Mouse (Mus musculus): ENCODE results near the gene Fn3krp. TPM values are rescaled to one million over a fixed set of nuclear protein-coding genes. Genes with fewer than 3 reads are reported as not detected.

Fn3krp gene
- polyA plus RNA-seq, 1 experiment from 2014 or later: 5.3 TPM

DNA sequence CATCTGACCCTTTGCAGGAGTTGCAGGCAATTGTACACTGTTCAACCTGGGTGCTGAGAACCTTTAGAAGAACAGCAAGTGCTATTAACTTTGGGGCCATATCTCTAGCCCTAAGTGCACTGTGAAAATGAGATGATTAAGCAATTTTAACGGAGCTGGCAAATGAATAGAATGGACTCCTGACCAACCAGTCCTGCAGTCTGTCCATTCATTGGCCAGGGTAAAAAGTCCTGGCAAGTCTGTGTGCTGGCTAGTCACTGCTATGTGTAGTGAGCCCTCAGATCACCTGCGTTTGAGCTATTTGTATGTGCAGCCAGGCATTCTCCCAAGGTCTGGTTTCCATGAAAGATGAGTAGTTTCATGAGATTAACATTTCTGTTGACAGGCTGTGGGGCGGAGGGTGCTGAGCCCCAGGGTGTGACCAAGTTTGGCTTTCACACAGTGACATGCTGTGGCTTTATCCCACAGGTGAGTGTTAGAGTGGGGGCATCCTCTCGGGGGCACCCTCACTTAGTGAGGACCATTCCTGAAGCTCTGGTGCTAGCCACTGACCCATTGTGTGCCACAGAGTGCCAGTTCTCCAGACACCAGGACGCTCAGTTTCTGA, 18.6 kb downstream of the Fn3krp start:
- no peak overlapping the region for H3K27ac ChIP-seq (ENCODE audit: low read length)
- no peak for ATAC-seq
- 65% methylated on average over 5 of the region's 5 CpGs for WGBS
- no peaks in the 10 kb centered on the region for H3K27me3 ChIP-seq (replicated peaks; ENCODE audit: control insufficient read depth, insufficient read depth, low read length)
- no peaks in the 10 kb centered on the region for H3K9me3 ChIP-seq (ENCODE audit: control insufficient read depth, low read length)
- H3K4me3 ChIP-seq (ENCODE audit: low read length): no peak overlapping the region
- no peak overlapping the region for H3K4me2 ChIP-seq (ENCODE audit: low read depth, low read length)
- peaks cover 4% of the 10 kb centered on the region; the same call in 1 of the 2 replicates for H3K4me1 ChIP-seq (ENCODE audit: control insufficient read depth, insufficient read depth, low read length)
- no peak overlapping the region for H3K9ac ChIP-seq (ENCODE audit: low read depth, low read length)
- H3K36me3 ChIP-seq (ENCODE audit: control insufficient read depth, insufficient read depth, low read length): no peaks in the 10 kb centered on the region

DNA sequence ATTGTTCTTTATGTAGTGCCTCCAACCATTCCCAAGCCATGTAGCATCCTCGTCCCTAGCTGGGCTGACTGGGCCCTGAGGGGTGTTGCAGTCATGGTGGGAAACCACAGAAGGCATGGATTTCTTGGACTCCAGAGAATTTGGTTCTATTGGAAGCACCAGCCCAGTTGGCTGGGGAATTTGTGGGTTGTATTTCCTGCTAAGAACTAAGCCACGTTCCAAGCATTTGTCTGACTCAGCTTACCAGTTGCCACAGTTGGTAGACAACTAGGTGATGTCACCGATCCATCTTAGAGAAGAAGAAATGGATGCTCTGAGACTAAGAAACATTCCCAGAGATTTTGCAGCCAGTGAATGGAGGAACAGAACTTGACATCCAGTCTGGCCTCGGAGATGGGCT, 20.5 kb downstream of the Fn3krp start:
- H3K9me3 ChIP-seq (ENCODE audit: control insufficient read depth, low read length): no peaks in the 10 kb centered on the region
- H3K27me3 ChIP-seq (replicated peaks; ENCODE audit: control insufficient read depth, insufficient read depth, low read length): no peaks in the 10 kb centered on the region
- no peaks in the 10 kb centered on the region for H3K4me1 ChIP-seq (ENCODE audit: control insufficient read depth, insufficient read depth, low read length)
- 90% methylated on average over 4 of the region's 4 CpGs for WGBS
- H3K36me3 ChIP-seq (ENCODE audit: control insufficient read depth, insufficient read depth, low read length): no peaks in the 10 kb centered on the region
- no peak overlapping the region for H3K27ac ChIP-seq (ENCODE audit: low read length)
- no peak for ATAC-seq
- H3K4me3 ChIP-seq (ENCODE audit: low read length): no peak overlapping the region
- no peak overlapping the region for H3K4me2 ChIP-seq (ENCODE audit: low read depth, low read length)
- H3K9ac ChIP-seq (ENCODE audit: low read depth, low read length): no peak overlapping the region

DNA sequence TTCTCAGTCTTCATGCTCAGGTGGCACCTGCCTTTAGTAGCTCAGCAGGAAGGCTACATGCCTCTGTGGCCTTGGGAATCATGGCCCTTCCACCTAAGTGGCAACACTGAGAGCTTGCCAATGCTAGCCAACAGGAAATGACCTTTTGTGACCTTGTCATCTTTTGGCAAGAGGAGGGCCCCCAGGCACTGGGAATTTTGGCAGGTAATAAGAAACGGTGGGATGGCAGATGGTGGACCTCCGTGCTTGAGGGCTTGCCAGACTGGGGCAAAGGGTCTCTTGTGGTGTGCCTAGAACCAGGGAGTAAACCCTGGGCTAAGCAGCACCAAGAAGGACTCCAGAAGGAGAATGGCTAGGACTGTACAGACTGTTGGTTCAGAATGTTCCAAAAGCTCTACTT, 20.9 kb downstream of the Fn3krp start:
- no peak for ATAC-seq
- H3K27me3 ChIP-seq (replicated peaks; ENCODE audit: control insufficient read depth, insufficient read depth, low read length): no peaks in the 10 kb centered on the region
- no peak overlapping the region for H3K27ac ChIP-seq (ENCODE audit: low read length)
- H3K4me2 ChIP-seq (ENCODE audit: low read depth, low read length): no peak overlapping the region
- no peak overlapping the region for H3K9ac ChIP-seq (ENCODE audit: low read depth, low read length)
- no peaks in the 10 kb centered on the region for H3K36me3 ChIP-seq (ENCODE audit: control insufficient read depth, insufficient read depth, low read length)
- no peaks in the 10 kb centered on the region for H3K9me3 ChIP-seq (ENCODE audit: control insufficient read depth, low read length)
- WGBS: 65% methylated on average over 2 of the region's 2 CpGs
- no peak overlapping the region for H3K4me3 ChIP-seq (ENCODE audit: low read length)
- H3K4me1 ChIP-seq (ENCODE audit: control insufficient read depth, insufficient read depth, low read length): no peaks in the 10 kb centered on the region

DNA sequence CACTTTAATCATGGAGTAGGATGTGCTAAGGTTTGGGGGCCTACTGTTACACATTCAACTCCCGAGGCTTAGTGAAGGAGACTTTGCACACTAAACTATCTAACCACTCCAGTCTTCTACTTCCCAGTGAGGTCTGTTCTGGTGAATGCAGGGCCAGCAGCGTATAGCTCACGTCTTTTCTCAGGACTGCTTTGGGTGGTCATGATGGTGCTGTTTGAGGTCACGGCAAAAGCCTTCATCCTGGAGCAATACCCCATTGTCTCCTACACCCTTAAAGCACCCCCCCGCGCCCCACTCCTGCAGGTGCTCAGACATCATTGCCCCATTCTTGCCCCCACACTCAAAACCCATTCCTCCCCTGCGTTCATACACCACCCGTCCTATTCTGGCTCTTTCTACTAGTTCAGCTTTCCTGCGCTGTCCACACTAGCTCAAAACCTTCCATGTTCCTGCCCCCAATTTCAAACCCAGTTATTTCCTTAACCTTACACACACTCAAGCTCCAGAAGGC, 30.1 kb downstream of the Fn3krp start:
- no peaks in the 10 kb centered on the region for H3K9me3 ChIP-seq (ENCODE audit: control insufficient read depth, low read length)
- 19% methylated on average over 9 of the region's 9 CpGs for WGBS
- H3K27me3 ChIP-seq (replicated peaks; ENCODE audit: control insufficient read depth, insufficient read depth, low read length): no peaks in the 10 kb centered on the region
- peak; percentile 7 for ATAC-seq
- peak overlapping the region; percentile 74 for H3K4me2 ChIP-seq (ENCODE audit: low read depth, low read length)
- H3K36me3 ChIP-seq (ENCODE audit: control insufficient read depth, insufficient read depth, low read length): 0 out of 2 replicates have a peak, but pooled peaks cover 5% of the 10 kb centered on the region
- peak overlapping the region; percentile 89 for H3K4me3 ChIP-seq (ENCODE audit: low read length)
- peak overlapping the region; percentile 33; the same call in 1 of the 2 replicates for H3K27ac ChIP-seq (ENCODE audit: low read length)
- peaks cover 12% of the 10 kb centered on the region for H3K4me1 ChIP-seq (ENCODE audit: control insufficient read depth, insufficient read depth, low read length)
- H3K9ac ChIP-seq (ENCODE audit: low read depth, low read length): peak overlapping the region; percentile 77

DNA sequence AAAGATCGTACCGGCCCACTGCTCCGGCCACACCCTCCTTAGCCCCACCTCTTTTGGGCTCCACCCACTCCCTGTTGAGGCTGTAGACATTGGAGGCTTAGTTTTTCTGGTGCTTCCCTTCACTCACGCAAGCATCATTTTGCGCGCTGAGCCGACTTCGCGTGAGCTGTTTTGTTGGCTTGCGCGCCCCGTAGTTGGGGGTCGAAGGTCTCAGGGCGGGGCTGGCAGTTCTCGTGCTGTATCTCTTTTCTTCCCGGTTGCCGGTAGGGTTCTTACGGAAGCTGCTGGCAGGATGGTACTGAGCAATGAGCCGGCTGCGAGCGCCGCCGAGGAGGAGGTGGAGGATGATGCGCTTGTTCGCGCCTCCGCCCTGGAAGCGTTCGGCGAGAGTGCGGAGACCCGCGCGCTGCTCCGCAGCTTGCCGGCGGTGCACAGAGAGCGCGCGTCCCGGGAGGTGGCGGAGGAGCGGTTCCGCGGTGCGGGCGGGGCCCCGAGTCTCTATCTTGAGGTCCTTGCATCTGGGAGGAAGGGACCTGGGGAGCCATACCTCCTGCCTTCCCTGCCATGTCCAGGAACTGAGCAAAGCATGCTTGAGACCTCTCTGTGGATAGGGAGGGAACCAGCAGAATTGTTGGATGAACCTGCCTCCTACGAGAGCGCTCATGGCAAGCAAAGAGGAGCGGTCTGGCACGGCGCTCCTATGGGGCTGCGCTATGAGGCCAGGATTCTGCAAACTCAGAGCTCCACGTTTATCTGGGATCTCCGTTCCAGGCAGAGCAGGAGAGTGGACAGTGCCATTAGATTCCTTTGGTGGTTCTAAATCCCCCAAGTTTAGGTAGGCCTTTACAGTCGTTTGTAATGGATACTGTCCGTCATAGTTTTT, 30.8 kb downstream of the Fn3krp start, which contains the start of gene Tbcd:
Gene Tbcd, plus strand, starts transcription at position 197 of the 883 bp plus-strand sequence.
- no peaks in the 10 kb centered on the region for H3K9me3 ChIP-seq (ENCODE audit: control insufficient read depth, low read length)
- under 1% methylated on average over 58 of the region's 58 CpGs for WGBS
- H3K4me2 ChIP-seq (ENCODE audit: low read depth, low read length): peak within 1 kb of the TSS; percentile 74
- H3K4me3 ChIP-seq (ENCODE audit: low read length): peak within 1 kb of the TSS; percentile 89
- H3K36me3 ChIP-seq (ENCODE audit: control insufficient read depth, insufficient read depth, low read length): 0 out of 2 replicates have a peak, but pooled peaks cover 5% of the 10 kb centered on the region
- H3K4me1 ChIP-seq (ENCODE audit: control insufficient read depth, insufficient read depth, low read length): peaks cover 12% of the 10 kb centered on the region
- no peaks in the 10 kb centered on the region for H3K27me3 ChIP-seq (replicated peaks; ENCODE audit: control insufficient read depth, insufficient read depth, low read length)
- peak; percentile 97 for ATAC-seq
- peak within 1 kb of the TSS; percentile 77 for H3K9ac ChIP-seq (ENCODE audit: low read depth, low read length)
- H3K27ac ChIP-seq (ENCODE audit: low read length): peak within 1 kb of the TSS; percentile 63

DNA sequence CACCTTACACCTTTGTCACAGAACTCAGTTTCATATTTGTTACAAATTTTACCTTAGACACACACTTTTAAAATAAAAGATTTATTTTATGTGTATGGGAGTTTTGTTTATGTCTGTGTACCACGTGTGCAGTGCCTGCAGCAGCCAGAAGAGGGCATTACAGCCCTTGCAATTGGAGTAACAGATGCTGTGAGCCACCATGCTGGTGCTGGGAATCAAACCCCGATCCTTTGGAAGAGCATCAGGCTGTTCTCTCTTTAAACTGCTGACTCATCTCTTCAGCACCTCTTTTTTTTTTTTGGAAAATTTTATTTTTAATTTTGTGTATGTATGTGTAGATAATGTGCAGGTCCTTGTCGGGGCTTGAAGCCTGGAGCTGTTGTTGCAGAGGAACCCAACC, 36.7 kb downstream of the Fn3krp start:
- H3K36me3 ChIP-seq (ENCODE audit: control insufficient read depth, insufficient read depth, low read length): peaks cover 13% of the 10 kb centered on the region
- H3K27ac ChIP-seq (ENCODE audit: low read length): no peak overlapping the region
- no peak overlapping the region for H3K4me3 ChIP-seq (ENCODE audit: low read length)
- no peak overlapping the region for H3K4me2 ChIP-seq (ENCODE audit: low read depth, low read length)
- no peaks in the 10 kb centered on the region for H3K27me3 ChIP-seq (replicated peaks; ENCODE audit: control insufficient read depth, insufficient read depth, low read length)
- 92% methylated on average over 3 of the region's 3 CpGs for WGBS
- H3K4me1 ChIP-seq (ENCODE audit: control insufficient read depth, insufficient read depth, low read length): peaks cover 3% of the 10 kb centered on the region; the same call in 1 of the 2 replicates
- H3K9ac ChIP-seq (ENCODE audit: low read depth, low read length): no peak overlapping the region
- no peaks in the 10 kb centered on the region for H3K9me3 ChIP-seq (ENCODE audit: control insufficient read depth, low read length)
- ATAC-seq: no peak

DNA sequence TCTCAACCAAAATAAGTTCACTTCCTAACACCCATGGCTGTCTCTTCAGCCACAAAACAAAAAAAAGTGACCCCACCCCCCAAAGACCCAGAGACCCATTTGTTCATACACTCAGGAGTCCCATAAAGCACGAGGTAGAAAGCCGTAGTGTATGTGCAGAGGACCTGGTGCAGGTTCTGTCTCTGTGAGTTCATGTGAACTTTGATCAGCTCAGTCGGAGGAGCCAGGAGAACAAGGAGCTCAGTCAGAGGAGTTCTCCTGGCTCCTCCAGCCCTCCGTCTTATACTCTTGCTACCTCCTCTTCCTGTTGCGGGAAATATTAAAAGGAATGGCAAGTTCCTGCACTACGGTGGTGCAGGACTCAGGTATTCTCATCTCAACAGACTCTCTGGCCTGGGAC, 46.2 kb downstream of the Fn3krp start:
- WGBS: 68% methylated on average over 6 of the region's 6 CpGs

DNA sequence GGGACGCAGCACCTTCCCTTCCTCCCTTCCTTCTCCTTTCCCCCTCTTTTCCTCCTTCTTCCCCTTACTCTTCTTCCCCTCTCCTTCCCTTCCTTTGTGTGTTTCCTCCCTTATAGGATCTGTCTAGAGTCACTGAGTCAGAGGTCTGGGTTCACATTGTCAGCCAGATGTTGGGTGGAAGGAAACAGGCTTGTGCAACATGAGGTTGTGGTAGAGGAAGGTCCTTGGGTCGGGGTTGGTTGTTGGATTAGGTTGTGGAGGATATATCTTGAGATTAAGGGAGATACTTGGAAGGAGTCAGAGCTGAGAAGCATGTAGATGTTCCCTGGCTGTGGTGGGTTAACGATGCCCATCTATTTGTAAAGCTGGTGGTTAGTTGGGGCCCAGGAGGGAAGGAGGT, 53.6 kb downstream of the Fn3krp start:
- Histone ChIP-seq H3K9ac (ENCODE audit: low read depth, low read length) (no peak overlapping the region), H3K36me3 (ENCODE audit: control insufficient read depth, insufficient read depth, low read length) (0 out of 2 replicates have a peak, but pooled peaks cover 3% of the 10 kb centered on the region)
- 83% methylated on average over 3 of the region's 3 CpGs for WGBS

More for the DNA sequence above, 46.2 kb downstream of the Fn3krp start:
- H3K9ac ChIP-seq (ENCODE audit: low read depth, low read length): no peak overlapping the region
- 0 out of 2 replicates have a peak, but pooled peaks cover 2% of the 10 kb centered on the region for H3K36me3 ChIP-seq (ENCODE audit: control insufficient read depth, insufficient read depth, low read length)
- H3K4me3 ChIP-seq (ENCODE audit: low read length): no peak overlapping the region
- H3K27me3 ChIP-seq (replicated peaks; ENCODE audit: control insufficient read depth, insufficient read depth, low read length): no peaks in the 10 kb centered on the region
- no peak overlapping the region for H3K27ac ChIP-seq (ENCODE audit: low read length)
- ATAC-seq: peak; percentile 76; the same call in 1 of the 2 replicates
- no peak overlapping the region for H3K4me2 ChIP-seq (ENCODE audit: low read depth, low read length)
- no peaks in the 10 kb centered on the region for H3K9me3 ChIP-seq (ENCODE audit: control insufficient read depth, low read length)
- H3K4me1 ChIP-seq (ENCODE audit: control insufficient read depth, insufficient read depth, low read length): no peaks in the 10 kb centered on the region

DNA sequence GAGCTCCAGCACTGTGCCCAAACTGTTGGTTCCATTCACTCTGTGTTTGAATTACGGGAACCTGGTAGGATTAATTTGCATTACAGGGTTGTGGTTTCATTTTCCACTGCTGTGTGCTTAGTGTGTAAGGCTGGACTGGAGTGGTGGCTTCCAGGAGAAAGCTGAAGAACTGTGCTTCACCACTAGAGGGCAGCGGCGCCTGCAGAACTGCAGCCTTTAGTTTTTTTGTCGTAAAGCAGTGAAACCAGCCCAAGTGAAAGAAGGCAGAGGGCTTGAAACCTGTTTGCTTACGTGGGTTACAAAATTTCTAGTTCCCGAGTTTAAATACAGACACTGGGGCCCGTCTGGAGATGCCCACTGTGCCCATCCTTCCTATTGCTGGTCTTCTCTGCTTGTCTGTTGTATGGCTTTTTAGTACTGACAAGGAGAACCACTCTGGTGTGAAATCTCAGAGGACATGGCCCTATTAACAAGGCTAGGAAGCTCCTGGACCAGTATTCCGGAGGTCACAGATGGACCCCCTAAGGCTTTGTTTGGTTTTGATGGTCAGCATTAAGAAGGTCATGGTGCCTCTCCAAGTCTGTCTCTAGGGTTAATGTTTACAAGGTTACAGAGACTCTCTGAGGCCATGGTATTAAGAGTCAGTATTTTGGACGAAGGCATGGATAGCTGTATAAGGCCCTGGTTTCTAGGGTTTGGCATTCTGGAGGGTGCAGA, 54.7 kb downstream of the Fn3krp start:
- WGBS: 27% methylated on average over 9 of the region's 9 CpGs
- ATAC-seq: peak; percentile 40
- Histone ChIP-seq H3K4me1 (ENCODE audit: control insufficient read depth, insufficient read depth, low read length) (no peaks in the 10 kb centered on the region), H3K9me3 (ENCODE audit: control insufficient read depth, low read length) (no peaks in the 10 kb centered on the region), H3K27me3 (replicated peaks; ENCODE audit: control insufficient read depth, insufficient read depth, low read length) (no peaks in the 10 kb centered on the region), H3K4me2 (ENCODE audit: low read depth, low read length) (no peak overlapping the region), H3K36me3 (ENCODE audit: control insufficient read depth, insufficient read depth, low read length) (0 out of 2 replicates have a peak, but pooled peaks cover 3% of the 10 kb centered on the region), H3K9ac (ENCODE audit: low read depth, low read length) (no peak overlapping the region), H3K27ac (ENCODE audit: low read length) (no peak overlapping the region), H3K4me3 (ENCODE audit: low read length) (no peak overlapping the region)

More for the DNA sequence above, 53.6 kb downstream of the Fn3krp start:
- Histone ChIP-seq H3K4me2 (ENCODE audit: low read depth, low read length) (no peak overlapping the region), H3K4me1 (ENCODE audit: control insufficient read depth, insufficient read depth, low read length) (no peaks in the 10 kb centered on the region), H3K9me3 (ENCODE audit: control insufficient read depth, low read length) (no peaks in the 10 kb centered on the region), H3K27ac (ENCODE audit: low read length) (no peak overlapping the region), H3K4me3 (ENCODE audit: low read length) (no peak overlapping the region), H3K27me3 (replicated peaks; ENCODE audit: control insufficient read depth, insufficient read depth, low read length) (no peaks in the 10 kb centered on the region)
- ATAC-seq: no peak
